Mouse (Mus musculus) cerebellum, postnatal 36 days (tissue): ENCODE data around the gene Sec16a.
A peak's percentile ranks its signal among the peaks of the same experiment; 100 is the strongest.

Experiments used
- DNase-seq, 2 experiments: peaks; one replicate each; pipeline ENCODE4 v3.0.0; 2021 to 2022; ENCODE audit warnings: mixed read lengths in 2 of 2

The Sec16a gene

GRCm38 (mm10) chr2:26437221-26437620 is 7.8 kb downstream of the Sec16a start:
- DNase-seq, result no peak

- DNase-seq, result no peak
Observed at GRCm38 (mm10) chr2:26434791-26435572, 10.0 kb downstream of the Sec16a start.

GRCm38 (mm10) chr2:26429851-26430250 is 15.2 kb downstream of the Sec16a start:
- no peak for DNase-seq

- DNase-seq, result no peak
Observed at GRCm38 (mm10) chr2:26424541-26424940, 20.5 kb downstream of the Sec16a start.

GRCm38 (mm10) chr2:26423086-26423485 is 21.9 kb downstream of the Sec16a start:
- no peak for DNase-seq

- DNase-seq, result no peak
Observed at GRCm38 (mm10) chr2:26421969-26422368, 23.0 kb downstream of the Sec16a start.

GRCm38 (mm10) chr2:26418120-26418519 is 26.9 kb downstream of the Sec16a start:
- no peak for DNase-seq

GRCm38 (mm10) chr2:26417066-26417465 is 27.9 kb downstream of the Sec16a start:
- no peak for DNase-seq

- peak in 1 of 2 experiments; percentile 40 for DNase-seq
Observed at GRCm38 (mm10) chr2:26410931-26411411, 34.0 kb downstream of the Sec16a start.

- DNase-seq, result peak; percentile 51 to 58
Observed at GRCm38 (mm10) chr2:26410091-26410490, 34.9 kb downstream of the Sec16a start.

- DNase-seq, result no peak
Observed at GRCm38 (mm10) chr2:26409362-26409761, 35.7 kb downstream of the Sec16a start.

GRCm38 (mm10) chr2:26408515-26409356 is 36.3 kb downstream of the Sec16a start, which contains the start of gene Inpp5e:
Gene Inpp5e (minus strand): TSS chr2:26409203.
- peak; percentile 99 to 100 for DNase-seq

GRCm38 (mm10) chr2:26403306-26403705 is 41.7 kb downstream of the Sec16a start:
- no peak for DNase-seq

GRCm38 (mm10) chr2:26402265-26402664 is 42.8 kb downstream of the Sec16a start:
- peak; percentile 48 to 58 for DNase-seq

- no peak for DNase-seq
Observed at GRCm38 (mm10) chr2:26401023-26401422, 44.0 kb downstream of the Sec16a start.

- DNase-seq, result no peak
Observed at GRCm38 (mm10) chr2:26400296-26400695, 44.7 kb downstream of the Sec16a start.

- DNase-seq, result no peak
Observed at GRCm38 (mm10) chr2:26399647-26400046, 45.4 kb downstream of the Sec16a start.

- no peak for DNase-seq
Observed at GRCm38 (mm10) chr2:26398978-26399377, 46.0 kb downstream of the Sec16a start.

- DNase-seq, result no peak
Observed at GRCm38 (mm10) chr2:26391617-26392016, 53.4 kb downstream of the Sec16a start.

GRCm38 (mm10) chr2:26390954-26391353 is 54.1 kb downstream of the Sec16a start:
- no peak for DNase-seq

GRCm38 (mm10) chr2:26389154-26389690 is 55.8 kb downstream of the Sec16a start, which contains the start of the genes Entr1 and Pmpca:
Gene Entr1 (minus strand): TSS chr2:26389316.
Gene Pmpca (plus strand): TSS chr2:26389339.
- DNase-seq, result peak; percentile 80 to 87

GRCm38 (mm10) chr2:26388682-26389153 is 56.3 kb downstream of the Sec16a start:
- peak; percentile 31 to 37 for DNase-seq

- DNase-seq, result no peak
Observed at GRCm38 (mm10) chr2:26387713-26388112, 57.3 kb downstream of the Sec16a start.
